Mouse (Mus musculus) induced T-regulatory cell, adult 2 months (primary cell): ENCODE data around the gene Stam.
"Not testable (repeated sequence)": the region's sequence is repeated elsewhere in the genome, so short reads cannot be mapped to it uniquely, and the experiment has no call there.

Experiments used
- DNase-seq: peaks from one replicate; pipeline ENCODE4 v3.0.0-alpha.2; 2012; ENCODE audit warnings: low read depth

The Stam gene

DNA sequence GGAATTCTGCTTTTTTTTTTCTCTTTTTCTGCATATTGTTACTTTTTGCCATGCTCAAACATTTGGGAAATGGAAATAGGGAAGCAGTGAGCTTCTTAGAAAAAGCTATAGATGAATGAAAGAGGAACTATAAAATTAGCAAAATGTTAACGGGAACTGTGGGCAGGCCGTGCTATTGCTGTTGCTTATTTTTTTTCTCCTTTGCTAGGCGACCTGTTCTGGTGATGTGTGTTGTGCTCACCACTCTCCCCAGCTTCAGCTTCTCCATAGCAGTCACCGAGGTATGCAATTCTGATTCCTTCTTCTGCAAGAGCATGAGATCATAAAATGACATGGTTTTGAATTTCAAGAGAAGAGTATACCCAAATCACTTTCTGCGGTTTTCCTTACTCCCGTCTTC is 118.1 kb downstream of the Stam start:
- no peak for DNase-seq

DNA sequence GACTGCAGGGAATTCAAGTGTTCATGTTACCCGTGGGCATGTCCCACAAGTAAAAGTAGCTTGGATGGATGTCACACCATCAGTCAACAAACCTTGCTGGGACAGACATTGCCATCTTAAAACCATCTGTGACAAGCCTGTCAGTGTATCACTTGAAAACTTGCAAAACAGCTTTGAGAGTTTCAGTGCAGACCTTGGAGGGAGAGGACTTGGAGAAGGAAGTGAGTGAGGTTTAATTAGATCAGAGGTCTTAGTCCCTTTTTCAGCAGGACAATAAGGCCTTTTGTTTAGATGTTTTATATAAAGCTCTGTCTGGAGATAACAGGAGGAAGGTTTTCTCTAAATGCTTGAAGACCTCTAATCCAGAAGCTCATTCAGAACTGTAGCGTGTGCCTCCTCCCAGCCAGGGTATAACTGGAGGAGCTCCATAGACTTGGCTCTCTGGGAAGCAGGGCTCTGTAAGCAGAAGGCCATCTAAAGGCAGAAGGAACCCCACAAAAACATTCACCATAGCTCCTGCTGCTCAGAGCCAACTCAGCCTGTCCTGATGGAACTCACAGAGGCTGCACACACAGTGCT is 124.5 kb downstream of the Stam start:
- DNase-seq, result not testable (repeated sequence)
